Mouse (Mus musculus): ENCODE results near the gene Tex29. TPM values are rescaled to one million over a fixed set of nuclear protein-coding genes. Genes with fewer than 3 reads are reported as not detected.
"Not testable (repeated sequence)": the region's sequence is repeated elsewhere in the genome, so short reads cannot be mapped to it uniquely, and the experiment has no call there.

Gene Tex29
- polyA plus RNA-seq, 1 experiment from 2014 or later = not detected

GRCm38 (mm10) chr8:11834200-11834599, 6.1 kb upstream of the Tex29 start:
- ATAC-seq (ENCODE audit: insufficient number of reproducible peaks, insufficient read depth, low FRiP score, low read depth) = no peak
- H3K9me3 ChIP-seq (ENCODE audit: control insufficient read depth, low read depth, low read length) = no peaks in the 10 kb centered on the region
- 94% methylated on average over 5 of the region's 5 CpGs for WGBS
- H3K4me2 ChIP-seq (replicated peaks; ENCODE audit: low read depth, low read length) = no peak overlapping the region
- H3K36me3 ChIP-seq (ENCODE audit: control insufficient read depth, insufficient read depth, low read length) = peaks cover 23% of the 10 kb centered on the region
- no peaks in the 10 kb centered on the region for H3K27me3 ChIP-seq (ENCODE audit: control insufficient read depth, insufficient read depth, low read length)
- H3K4me3 ChIP-seq (ENCODE audit: low read depth, low read length) = no peak overlapping the region
- H3K9ac ChIP-seq (replicated peaks; ENCODE audit: low read depth, low read length) = no peak overlapping the region
- H3K4me1 ChIP-seq (ENCODE audit: control insufficient read depth, insufficient read depth, low read length) = no peaks in the 10 kb centered on the region
- H3K27ac ChIP-seq (ENCODE audit: low read length) = no peak overlapping the region

- Histone ChIP-seq H3K9me3 (ENCODE audit: control insufficient read depth, low read depth, low read length) (no peaks in the 10 kb centered on the region), H3K4me3 (ENCODE audit: low read depth, low read length) (no peak overlapping the region), H3K4me2 (replicated peaks; ENCODE audit: low read depth, low read length) (no peak overlapping the region), H3K27ac (ENCODE audit: low read length) (no peak overlapping the region), H3K4me1 (ENCODE audit: control insufficient read depth, insufficient read depth, low read length) (no peaks in the 10 kb centered on the region), H3K9ac (replicated peaks; ENCODE audit: low read depth, low read length) (no peak overlapping the region), H3K36me3 (ENCODE audit: control insufficient read depth, insufficient read depth, low read length) (peaks cover 23% of the 10 kb centered on the region), H3K27me3 (ENCODE audit: control insufficient read depth, insufficient read depth, low read length) (no peaks in the 10 kb centered on the region)
- WGBS = 92% methylated on average over 16 of the region's 16 CpGs
- no peak for ATAC-seq (ENCODE audit: insufficient number of reproducible peaks, insufficient read depth, low FRiP score, low read depth)
Measured at GRCm38 (mm10) chr8:11834691-11835090, 5.6 kb upstream of the Tex29 start.

- no peak for ATAC-seq (ENCODE audit: insufficient number of reproducible peaks, insufficient read depth, low FRiP score, low read depth)
- no peak overlapping the region for H3K4me2 ChIP-seq (replicated peaks; ENCODE audit: low read depth, low read length)
- no peak overlapping the region for H3K9ac ChIP-seq (replicated peaks; ENCODE audit: low read depth, low read length)
- H3K27ac ChIP-seq (ENCODE audit: low read length) = no peak overlapping the region
- H3K4me3 ChIP-seq (ENCODE audit: low read depth, low read length) = no peak overlapping the region
- H3K36me3 ChIP-seq (ENCODE audit: control insufficient read depth, insufficient read depth, low read length) = no peaks in the 10 kb centered on the region
- 0 out of 2 replicates have a peak, but pooled peaks cover 4% of the 10 kb centered on the region for H3K4me1 ChIP-seq (ENCODE audit: control insufficient read depth, insufficient read depth, low read length)
- WGBS = 30% methylated on average over 8 of the region's 8 CpGs
- no peaks in the 10 kb centered on the region for H3K27me3 ChIP-seq (ENCODE audit: control insufficient read depth, insufficient read depth, low read length)
- no peaks in the 10 kb centered on the region for H3K9me3 ChIP-seq (ENCODE audit: control insufficient read depth, low read depth, low read length)
Measured at GRCm38 (mm10) chr8:11841571-11841970, 1.3 kb downstream of the Tex29 start.

- 0 out of 2 replicates have a peak, but pooled peaks cover 4% of the 10 kb centered on the region for H3K4me1 ChIP-seq (ENCODE audit: control insufficient read depth, insufficient read depth, low read length)
- WGBS = 80% methylated on average over 8 of the region's 8 CpGs
- H3K9me3 ChIP-seq (ENCODE audit: control insufficient read depth, low read depth, low read length) = no peaks in the 10 kb centered on the region
- no peak overlapping the region for H3K9ac ChIP-seq (replicated peaks; ENCODE audit: low read depth, low read length)
- H3K27ac ChIP-seq (ENCODE audit: low read length) = no peak overlapping the region
- no peaks in the 10 kb centered on the region for H3K27me3 ChIP-seq (ENCODE audit: control insufficient read depth, insufficient read depth, low read length)
- no peak overlapping the region for H3K4me2 ChIP-seq (replicated peaks; ENCODE audit: low read depth, low read length)
- no peak for ATAC-seq (ENCODE audit: insufficient number of reproducible peaks, insufficient read depth, low FRiP score, low read depth)
- no peak overlapping the region for H3K4me3 ChIP-seq (ENCODE audit: low read depth, low read length)
- no peaks in the 10 kb centered on the region for H3K36me3 ChIP-seq (ENCODE audit: control insufficient read depth, insufficient read depth, low read length)
Measured at GRCm38 (mm10) chr8:11842757-11843156, 2.5 kb downstream of the Tex29 start.

GRCm38 (mm10) chr8:11843677-11844315, 3.5 kb downstream of the Tex29 start:
- Histone ChIP-seq H3K4me3 (ENCODE audit: low read depth, low read length) (no peak overlapping the region), H3K27ac (ENCODE audit: low read length) (no peak overlapping the region), H3K4me2 (replicated peaks; ENCODE audit: low read depth, low read length) (no peak overlapping the region), H3K9me3 (ENCODE audit: control insufficient read depth, low read depth, low read length) (no peaks in the 10 kb centered on the region), H3K27me3 (ENCODE audit: control insufficient read depth, insufficient read depth, low read length) (no peaks in the 10 kb centered on the region), H3K4me1 (ENCODE audit: control insufficient read depth, insufficient read depth, low read length) (0 out of 2 replicates have a peak, but pooled peaks cover 4% of the 10 kb centered on the region), H3K36me3 (ENCODE audit: control insufficient read depth, insufficient read depth, low read length) (no peaks in the 10 kb centered on the region), H3K9ac (replicated peaks; ENCODE audit: low read depth, low read length) (no peak overlapping the region)
- ATAC-seq (ENCODE audit: insufficient number of reproducible peaks, insufficient read depth, low FRiP score, low read depth) = no peak
- WGBS = 82% methylated on average over 13 of the region's 13 CpGs

GRCm38 (mm10) chr8:11844316-11844685, 4.0 kb downstream of the Tex29 start:
- H3K9ac ChIP-seq (replicated peaks; ENCODE audit: low read depth, low read length) = no peak overlapping the region
- 0 out of 2 replicates have a peak, but pooled peaks cover 4% of the 10 kb centered on the region for H3K4me1 ChIP-seq (ENCODE audit: control insufficient read depth, insufficient read depth, low read length)
- no peak for ATAC-seq (ENCODE audit: insufficient number of reproducible peaks, insufficient read depth, low FRiP score, low read depth)
- no peaks in the 10 kb centered on the region for H3K27me3 ChIP-seq (ENCODE audit: control insufficient read depth, insufficient read depth, low read length)
- no peaks in the 10 kb centered on the region for H3K9me3 ChIP-seq (ENCODE audit: control insufficient read depth, low read depth, low read length)
- H3K36me3 ChIP-seq (ENCODE audit: control insufficient read depth, insufficient read depth, low read length) = no peaks in the 10 kb centered on the region
- H3K27ac ChIP-seq (ENCODE audit: low read length) = no peak overlapping the region
- H3K4me3 ChIP-seq (ENCODE audit: low read depth, low read length) = no peak overlapping the region
- H3K4me2 ChIP-seq (replicated peaks; ENCODE audit: low read depth, low read length) = no peak overlapping the region
- 77% methylated on average over 7 of the region's 7 CpGs for WGBS

GRCm38 (mm10) chr8:11846807-11847206, 6.5 kb downstream of the Tex29 start:
- WGBS = 91% methylated on average over 6 of the region's 6 CpGs
- Histone ChIP-seq H3K4me3 (ENCODE audit: low read depth, low read length) (no peak overlapping the region), H3K36me3 (ENCODE audit: control insufficient read depth, insufficient read depth, low read length) (no peaks in the 10 kb centered on the region), H3K27ac (ENCODE audit: low read length) (no peak overlapping the region), H3K4me2 (replicated peaks; ENCODE audit: low read depth, low read length) (no peak overlapping the region), H3K9me3 (ENCODE audit: control insufficient read depth, low read depth, low read length) (no peaks in the 10 kb centered on the region), H3K4me1 (ENCODE audit: control insufficient read depth, insufficient read depth, low read length) (0 out of 2 replicates have a peak, but pooled peaks cover 1% of the 10 kb centered on the region), H3K9ac (replicated peaks; ENCODE audit: low read depth, low read length) (no peak overlapping the region), H3K27me3 (ENCODE audit: control insufficient read depth, insufficient read depth, low read length) (no peaks in the 10 kb centered on the region)
- ATAC-seq (ENCODE audit: insufficient number of reproducible peaks, insufficient read depth, low FRiP score, low read depth) = no peak

- no peaks in the 10 kb centered on the region for H3K4me1 ChIP-seq (ENCODE audit: control insufficient read depth, insufficient read depth, low read length)
- no peak overlapping the region for H3K9ac ChIP-seq (replicated peaks; ENCODE audit: low read depth, low read length)
- no peak overlapping the region for H3K4me3 ChIP-seq (ENCODE audit: low read depth, low read length)
- no peaks in the 10 kb centered on the region for H3K27me3 ChIP-seq (ENCODE audit: control insufficient read depth, insufficient read depth, low read length)
- H3K9me3 ChIP-seq (ENCODE audit: control insufficient read depth, low read depth, low read length) = 0 out of 2 replicates have a peak, but pooled peaks cover 3% of the 10 kb centered on the region
- no peak for ATAC-seq (ENCODE audit: insufficient number of reproducible peaks, insufficient read depth, low FRiP score, low read depth)
- H3K36me3 ChIP-seq (ENCODE audit: control insufficient read depth, insufficient read depth, low read length) = no peaks in the 10 kb centered on the region
- H3K4me2 ChIP-seq (replicated peaks; ENCODE audit: low read depth, low read length) = no peak overlapping the region
- H3K27ac ChIP-seq (ENCODE audit: low read length) = no peak overlapping the region
Measured at GRCm38 (mm10) chr8:11867832-11868231, 27.6 kb downstream of the Tex29 start.

GRCm38 (mm10) chr8:11874227-11874626, 34.0 kb downstream of the Tex29 start:
- H3K36me3 ChIP-seq (ENCODE audit: control insufficient read depth, insufficient read depth, low read length); H3K9me3 ChIP-seq (ENCODE audit: control insufficient read depth, low read depth, low read length); H3K4me2 ChIP-seq (replicated peaks; ENCODE audit: low read depth, low read length); ATAC-seq (ENCODE audit: insufficient number of reproducible peaks, insufficient read depth, low FRiP score, low read depth); H3K27me3 ChIP-seq (ENCODE audit: control insufficient read depth, insufficient read depth, low read length); H3K27ac ChIP-seq (ENCODE audit: low read length); H3K4me1 ChIP-seq (ENCODE audit: control insufficient read depth, insufficient read depth, low read length); H3K9ac ChIP-seq (replicated peaks; ENCODE audit: low read depth, low read length); H3K4me3 ChIP-seq (ENCODE audit: low read depth, low read length): not testable (repeated sequence)
- WGBS = 90% methylated on average over 6 of the region's 6 CpGs

All from stomach, embryonic 14.5 days (tissue).